Mouse (Mus musculus): ENCODE data around the gene Cwc27.

Gene Cwc27

GRCm38 (mm10) chr13:104651763-104652162 is 165.2 kb downstream of the Cwc27 start:
- in situ Hi-C loops (cut with MboI; ENCODE audit: unreplicated experiment in 2 of 2), result no loop called here

- in situ Hi-C loops (cut with MboI; ENCODE audit: unreplicated experiment in 2 of 2), result no loop called here
Measured at GRCm38 (mm10) chr13:104650654-104651053, 166.3 kb downstream of the Cwc27 start.

GRCm38 (mm10) chr13:104650145-104650544 is 166.8 kb downstream of the Cwc27 start:
- in situ Hi-C loops (cut with MboI; ENCODE audit: unreplicated experiment in 2 of 2), result no loop called here

GRCm38 (mm10) chr13:104645778-104646425 is 171.0 kb downstream of the Cwc27 start:
- in situ Hi-C loops (cut with MboI; ENCODE audit: unreplicated experiment in 2 of 2), result no loop called here

- in situ Hi-C loops (cut with MboI; ENCODE audit: unreplicated experiment in 2 of 2), result no loop called here
Measured at GRCm38 (mm10) chr13:104644185-104644584, 172.8 kb downstream of the Cwc27 start.

- in situ Hi-C loops (cut with MboI; ENCODE audit: unreplicated experiment in 2 of 2), result no loop called here
Measured at GRCm38 (mm10) chr13:104640694-104641454, 176.1 kb downstream of the Cwc27 start.

- in situ Hi-C loops (cut with MboI; ENCODE audit: unreplicated experiment in 2 of 2), result no loop called here
Measured at GRCm38 (mm10) chr13:104638988-104639387, 178.0 kb downstream of the Cwc27 start.

GRCm38 (mm10) chr13:104635965-104636462 is 180.9 kb downstream of the Cwc27 start:
- in situ Hi-C loops (cut with MboI; ENCODE audit: unreplicated experiment in 2 of 2), result no loop called here

- in situ Hi-C loops (cut with MboI; ENCODE audit: unreplicated experiment in 2 of 2), result no loop called here
Measured at GRCm38 (mm10) chr13:104634708-104635107, 182.2 kb downstream of the Cwc27 start.

GRCm38 (mm10) chr13:104632427-104633167 is 184.3 kb downstream of the Cwc27 start:
- in situ Hi-C loops (cut with MboI; ENCODE audit: unreplicated experiment in 2 of 2), result no loop called here

- in situ Hi-C loops (cut with MboI; ENCODE audit: unreplicated experiment in 2 of 2), result no loop called here
Measured at GRCm38 (mm10) chr13:104631621-104632205, 185.2 kb downstream of the Cwc27 start.

- in situ Hi-C loops (cut with MboI; ENCODE audit: unreplicated experiment in 2 of 2), result no loop called here
Measured at GRCm38 (mm10) chr13:104630808-104631207, 186.1 kb downstream of the Cwc27 start.

GRCm38 (mm10) chr13:104629621-104630020 is 187.3 kb downstream of the Cwc27 start:
- in situ Hi-C loops (cut with MboI; ENCODE audit: unreplicated experiment in 2 of 2), result no loop called here

GRCm38 (mm10) chr13:104628019-104628418 is 188.9 kb downstream of the Cwc27 start:
- in situ Hi-C loops (cut with MboI; ENCODE audit: unreplicated experiment in 2 of 2), result no loop called here

- in situ Hi-C loops (cut with MboI; ENCODE audit: unreplicated experiment in 2 of 2), result no loop called here
Measured at GRCm38 (mm10) chr13:104627169-104627909, 189.6 kb downstream of the Cwc27 start.

- in situ Hi-C loops (cut with MboI; ENCODE audit: unreplicated experiment in 2 of 2), result loop anchor here in 1 of 2 experiments (25.0 kb wide), 1 partner anchor 1936 kb away; the partner anchor contains the start of gene Cd180
Measured at GRCm38 (mm10) chr13:104623130-104623891, 193.6 kb downstream of the Cwc27 start.

GRCm38 (mm10) chr13:104622102-104622743 is 194.7 kb downstream of the Cwc27 start:
- in situ Hi-C loops (cut with MboI; ENCODE audit: unreplicated experiment in 2 of 2), result loop anchor here in 1 of 2 experiments (25.0 kb wide), 1 partner anchor 1935 kb away; the partner anchor contains the start of gene Cd180

- in situ Hi-C loops (cut with MboI; ENCODE audit: unreplicated experiment in 2 of 2), result loop anchor here in 1 of 2 experiments (25.0 kb wide), 1 partner anchor 1933 kb away; the partner anchor contains the start of gene Cd180
Measured at GRCm38 (mm10) chr13:104620423-104620822, 196.5 kb downstream of the Cwc27 start.
